ENCODE assay signal across 9 mouse cellular contexts in genomic region chr2:157069755-157070315, GRCm38 (mm10). TPM values are rescaled to one million over a fixed set of nuclear protein-coding genes. Genes with fewer than 3 reads are reported as not detected.
DNase-seq lines count a peak whose midpoint lies in the region; ATAC-seq lines count a peak whose summit lies in the region.
"Had no signal": no experiment of that assay in that cellular context is flagged by ENCODE, and none has a peak within 500 bp of the region (broad histone marks: within the 10 kb centered on the region; RNA-seq: fewer than 3 reads in every experiment).

No protein-coding gene starts in this region.

- no peaks in the 10 kb centered on the region for H3K9me3 ChIP-seq in embryonic facial prominence, embryonic 14.5 days (ENCODE audit: control insufficient read depth, low read length)
- no peaks in the 10 kb centered on the region for H3K9me3 ChIP-seq in hindbrain, embryonic 16.5 days (ENCODE audit: control insufficient read depth, low read length)
- H3K9me3 ChIP-seq in neural tube, embryonic 12.5 days = no peaks in the 10 kb centered on the region

- H3K4me3 ChIP-seq in embryonic facial prominence, embryonic 14.5 days (ENCODE audit: low read depth, low read length) = no peak overlapping the region
- no peak overlapping the region for H3K4me3 ChIP-seq in hindbrain, embryonic 16.5 days (ENCODE audit: low read length)
- no peak overlapping the region for H3K4me3 ChIP-seq in neural tube, embryonic 12.5 days

- no peak for ATAC-seq in embryonic facial prominence, embryonic 14.5 days (ENCODE audit: low read depth)
- no peak for ATAC-seq in hindbrain, embryonic 16.5 days
- ATAC-seq in neural tube, embryonic 12.5 days (ENCODE audit: low FRiP score, low read depth) = no peak
- ATAC-seq: activated CD4-positive, CD25-positive, alpha-beta regulatory T cell, adult 4 months had no signal

- peak overlapping the region; percentile 11; the same call in 1 of the 2 replicates for H3K4me2 ChIP-seq in embryonic facial prominence, embryonic 14.5 days (ENCODE audit: low read depth, low read length)
- peak overlapping the region; percentile 14 for H3K4me2 ChIP-seq in hindbrain, embryonic 16.5 days (ENCODE audit: low read length)
- H3K4me2 ChIP-seq in neural tube, embryonic 12.5 days (replicated peaks) = peak overlapping the region; percentile 2; the same call in 1 of the 2 replicates

- no peaks in the 10 kb centered on the region for H3K27me3 ChIP-seq in embryonic facial prominence, embryonic 14.5 days (replicated peaks; ENCODE audit: control insufficient read depth, insufficient read depth, low read length)
- no peaks in the 10 kb centered on the region for H3K27me3 ChIP-seq in hindbrain, embryonic 16.5 days (replicated peaks; ENCODE audit: control insufficient read depth, insufficient read depth, low read length)
- no peaks in the 10 kb centered on the region for H3K27me3 ChIP-seq in neural tube, embryonic 12.5 days (replicated peaks)

- DNase-seq in layer of hippocampus, postnatal 10 days (ENCODE audit: low spot score in 2 of 2) = peak; percentile 12 to 23
- DNase-seq in layer of hippocampus, adult 8-10 months (ENCODE audit: low spot score in 2 of 2) = no peak
- no peak for DNase-seq in embryonic facial prominence, embryonic 14.5 days (ENCODE audit: low spot score)
- no peak for DNase-seq in yolk sac, embryonic 10.5 days (ENCODE audit: low spot score)
- DNase-seq in urinary bladder, adult 2 months (ENCODE audit: low spot score) = no peak
- no peak for DNase-seq in left cerebral cortex, adult 9 months (ENCODE audit: low spot score in 2 of 2)

- H3K27ac ChIP-seq in embryonic facial prominence, embryonic 14.5 days (replicated peaks; ENCODE audit: low read depth, low read length) = peak overlapping the region; percentile 78
- peak overlapping the region; percentile 76 for H3K27ac ChIP-seq in hindbrain, embryonic 16.5 days (ENCODE audit: low read depth, low read length)
- no peak overlapping the region for H3K27ac ChIP-seq in neural tube, embryonic 12.5 days

- H3K9ac ChIP-seq in embryonic facial prominence, embryonic 14.5 days (ENCODE audit: low read depth, low read length) = peak overlapping the region; percentile 38; the same call in 1 of the 2 replicates
- no peak overlapping the region; the same call in 1 of the 2 replicates for H3K9ac ChIP-seq in hindbrain, embryonic 16.5 days (ENCODE audit: low read depth, low read length)
- 0 out of 2 replicates have a peak overlapping the region, but pooled peaks have one; percentile 38 for H3K9ac ChIP-seq in neural tube, embryonic 12.5 days

- peaks cover 70% of the 10 kb centered on the region for H3K4me1 ChIP-seq in embryonic facial prominence, embryonic 14.5 days (ENCODE audit: control insufficient read depth, insufficient read depth, low read length)
- H3K4me1 ChIP-seq in hindbrain, embryonic 16.5 days (ENCODE audit: control insufficient read depth, insufficient read depth, low read depth, low read length) = peaks cover 75% of the 10 kb centered on the region
- peaks cover 82% of the 10 kb centered on the region for H3K4me1 ChIP-seq in neural tube, embryonic 12.5 days

- peaks cover 15% of the 10 kb centered on the region; the same call in 1 of the 2 replicates for H3K36me3 ChIP-seq in embryonic facial prominence, embryonic 14.5 days (ENCODE audit: control insufficient read depth, insufficient read depth, low read length)
- 0 out of 2 replicates have a peak, but pooled peaks cover 2% of the 10 kb centered on the region for H3K36me3 ChIP-seq in hindbrain, embryonic 16.5 days (ENCODE audit: control insufficient read depth, insufficient read depth, low read length)
- H3K36me3 ChIP-seq in neural tube, embryonic 12.5 days = peaks cover 22% of the 10 kb centered on the region

- 32% methylated on average over 3 of the region's 3 CpGs for WGBS in embryonic facial prominence, embryonic 14.5 days
- WGBS in hindbrain, embryonic 16.5 days = 37% methylated on average over 3 of the region's 3 CpGs
- 57% methylated on average over 3 of the region's 3 CpGs for WGBS in neural tube, embryonic 12.5 days

RNA-seq across cellular contexts. Expression of gene Soga1, which starts 9.2 kb away (rescaled TPM):
- 10 to 100 TPM; 74.1 to 79.6 TPM for total RNA-seq in layer of hippocampus, postnatal 10 days (2021)
- total RNA-seq in layer of hippocampus, adult 8-10 months (2022) = 10 to 100 TPM; 30.9 to 38.3 (median 34.4) TPM
- polyA plus RNA-seq in embryonic facial prominence, embryonic 14.5 days (2014; fragmentation: Nextera tagmentation; extraction: Ambion mirVana) = 5.2 and 6.3 TPM in 2 replicates
- polyA plus RNA-seq in hindbrain, embryonic 16.5 days (2015; fragmentation: Nextera tagmentation; extraction: Ambion mirVana) = 4.4 and 4.6 TPM in 2 replicates
- 6.1 TPM in 2 replicates for polyA plus RNA-seq in neural tube, embryonic 12.5 days (2016; fragmentation: Nextera tagmentation; extraction: Ambion mirVana)
- polyA plus RNA-seq in urinary bladder, adult 2 months (2012; rRNA removed) = 3.0 and 7.1 TPM in 2 replicates

RNA-seq across cellular contexts. Expression of gene Tldc2, which starts 17.0 kb away (rescaled TPM):
- total RNA-seq in layer of hippocampus, postnatal 10 days (2021) = not detected
- not detected for total RNA-seq in layer of hippocampus, adult 8-10 months (2022)
- polyA plus RNA-seq in embryonic facial prominence, embryonic 14.5 days (2014; fragmentation: Nextera tagmentation; extraction: Ambion mirVana) = not detected in 2 replicates
- not detected in 2 replicates for polyA plus RNA-seq in hindbrain, embryonic 16.5 days (2015; fragmentation: Nextera tagmentation; extraction: Ambion mirVana)
- polyA plus RNA-seq in neural tube, embryonic 12.5 days (2016; fragmentation: Nextera tagmentation; extraction: Ambion mirVana) = not detected in 2 replicates
- polyA plus RNA-seq in urinary bladder, adult 2 months (2012; rRNA removed) = 0.19 TPM in 1 of 2 replicates, not detected in the other
- polyA plus RNA-seq: activated CD4-positive, CD25-positive, alpha-beta regulatory T cell, adult 4 months had no signal

Comparison
In these comparisons a context has a peak if more than half of its experiments do, and no peak if none do; other contexts are left out.
1. DNase-seq: peak in layer of hippocampus, postnatal 10 days (2 of 2); none in layer of hippocampus, adult 8-10 months (0 of 2), embryonic facial prominence, embryonic 14.5 days (single experiment), yolk sac, embryonic 10.5 days (single experiment), urinary bladder, adult 2 months (single experiment) and left cerebral cortex, adult 9 months (0 of 2).
2. Peak in every context shown above with its lines, with median percentiles within 50 percentile points of each other: H3K4me2 ChIP-seq.